Mouse (Mus musculus) ES-E14 (cell line): ENCODE data around the gene Lgr5.

Experiments
- CHD2 ChIP-seq: IDR thresholded peaks from 2 replicates; pipeline ENCODE4 v1.6.1; 2014; ENCODE audit warnings: mild to moderate bottlenecking, low read depth, low read length, inconsistent platforms
- HCFC1 ChIP-seq: IDR thresholded peaks from 2 replicates; pipeline ENCODE4 v1.6.1; 2012; ENCODE audit warnings: low read length, inconsistent platforms, borderline replicate concordance; ENCODE audit not compliant: insufficient read depth
- MAFK ChIP-seq: IDR thresholded peaks from 2 replicates; pipeline ENCODE4 v1.6.1; 2014; ENCODE audit warnings: mild to moderate bottlenecking, low read depth, low read length, inconsistent platforms; ENCODE audit not compliant: insufficient read depth
- ZC3H11A ChIP-seq: IDR thresholded peaks from 2 replicates; pipeline ENCODE4 v1.6.1; 2012; ENCODE audit warnings: low read depth, mild to moderate bottlenecking, inconsistent platforms, low read length, borderline replicate concordance
- ZNF384 ChIP-seq: IDR thresholded peaks from 2 replicates; pipeline ENCODE4 v1.6.1; 2012; ENCODE audit warnings: low read depth, low read length, inconsistent platforms

GRCm38 (mm10) chr10:115515503-115515902 lies 72.1 kb downstream of the Lgr5 start:
- TF ChIP-seq HCFC1 = no peak
- no peak for TF ChIP-seq ZC3H11A
- TF ChIP-seq MAFK = no peak
- no peak for TF ChIP-seq CHD2
- TF ChIP-seq ZNF384 = no peak
